Mouse (Mus musculus) ovary, postnatal 36 days (tissue): ENCODE data around the gene Farp1.
"Not testable (repeated sequence)": the region's sequence is repeated elsewhere in the genome, so short reads cannot be mapped to it uniquely, and the experiment has no call there.

Source experiments
- DNase-seq: peaks from one replicate; pipeline ENCODE4 v3.0.0; 2022; ENCODE audit warnings: low spot score, mixed read lengths

The Farp1 gene

GRCm38 (mm10) chr14:121034973-121035662 lies at the start of gene Farp1:
TSS of gene Farp1 (plus strand) at chr14:121035200.
- DNase-seq: peak; percentile 87

GRCm38 (mm10) chr14:120989126-120989525 lies 45.9 kb upstream of the Farp1 start:
- no peak for DNase-seq

GRCm38 (mm10) chr14:120997686-120998085 lies 37.3 kb upstream of the Farp1 start:
- DNase-seq: no peak

GRCm38 (mm10) chr14:121000561-121001340 lies 34.2 kb upstream of the Farp1 start:
- no peak for DNase-seq

- DNase-seq: no peak
Observed at GRCm38 (mm10) chr14:121005621-121006020, 29.4 kb upstream of the Farp1 start.

- no peak for DNase-seq
Observed at GRCm38 (mm10) chr14:121006021-121006420, 29.0 kb upstream of the Farp1 start.

GRCm38 (mm10) chr14:121015114-121015690 lies 19.8 kb upstream of the Farp1 start:
- no peak for DNase-seq

GRCm38 (mm10) chr14:121022403-121022802 lies 12.6 kb upstream of the Farp1 start:
- no peak for DNase-seq

GRCm38 (mm10) chr14:121025381-121025780 lies 9.6 kb upstream of the Farp1 start:
- no peak for DNase-seq

- DNase-seq: no peak
Observed at GRCm38 (mm10) chr14:121031396-121031795, 3.6 kb upstream of the Farp1 start.

- no peak for DNase-seq
Observed at GRCm38 (mm10) chr14:121034525-121034924, 475 bp upstream of the Farp1 start.

GRCm38 (mm10) chr14:121035663-121036473 lies 868 bp downstream of the Farp1 start:
- peak; percentile 62 for DNase-seq

GRCm38 (mm10) chr14:121036612-121037221 lies 1.7 kb downstream of the Farp1 start:
- DNase-seq: no peak

- no peak for DNase-seq
Observed at GRCm38 (mm10) chr14:121037276-121037675, 2.3 kb downstream of the Farp1 start.

GRCm38 (mm10) chr14:121038676-121039075 lies 3.7 kb downstream of the Farp1 start:
- DNase-seq: no peak

- DNase-seq: no peak
Observed at GRCm38 (mm10) chr14:121044145-121044544, 9.1 kb downstream of the Farp1 start.

- no peak for DNase-seq
Observed at GRCm38 (mm10) chr14:121046313-121046961, 11.4 kb downstream of the Farp1 start.

- DNase-seq: no peak
Observed at GRCm38 (mm10) chr14:121047780-121048179, 12.8 kb downstream of the Farp1 start.

GRCm38 (mm10) chr14:121051002-121051401 lies 16.0 kb downstream of the Farp1 start:
- not testable (repeated sequence) for DNase-seq

- no peak for DNase-seq
Observed at GRCm38 (mm10) chr14:121053020-121053518, 18.1 kb downstream of the Farp1 start.

- no peak for DNase-seq
Observed at GRCm38 (mm10) chr14:121054062-121054461, 19.1 kb downstream of the Farp1 start.
